15 mouse cellular contexts compared by ENCODE assay signal in the genomic region with DNA sequence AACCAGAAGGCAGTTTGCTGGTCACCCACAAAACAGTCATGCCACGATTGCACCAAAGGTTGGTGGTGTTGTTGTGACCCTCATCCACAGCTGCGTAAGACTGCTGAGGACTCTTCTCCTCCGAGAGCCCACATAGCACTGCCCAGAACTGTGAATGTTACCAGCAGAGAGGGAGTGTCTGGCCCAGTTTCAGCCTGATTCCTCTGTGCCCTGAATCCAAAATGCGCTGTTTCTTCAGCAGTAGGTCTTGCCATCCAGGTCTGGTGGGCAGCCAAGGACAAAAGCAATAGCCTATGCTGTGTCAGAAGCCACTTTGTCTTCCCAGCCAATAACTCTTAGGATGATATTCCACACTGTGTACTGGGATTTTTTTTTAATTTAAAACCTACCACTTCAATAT.
A peak's percentile ranks its signal among the peaks of the same experiment; 100 is the strongest.
DNase-seq lines count a peak whose midpoint lies in the region; ATAC-seq lines count a peak whose summit lies in the region.
"Had no signal": no experiment of that assay in that cellular context is flagged by ENCODE, and none has a peak within 500 bp of the region (broad histone marks: within the 10 kb centered on the region; RNA-seq: fewer than 3 reads in every experiment).

No protein-coding gene starts in this region.

- peak; percentile 29 for DNase-seq in adrenal gland, postnatal 10 days
- no peak for DNase-seq in adrenal gland, adult 18-20 months (ENCODE audit: low spot score in 2 of 2)
- no peak for DNase-seq in hindbrain, embryonic 10.5 days (ENCODE audit: low spot score)
- peak; percentile 21 for DNase-seq in right cerebral cortex, adult 18-20 months
- DNase-seq in right cerebral cortex, postnatal 25 days, result no peak
- DNase-seq: heart, adult 18-20 months; heart, postnatal 14 days; kidney, adult 9 months; thymus, postnatal 14 days had no signal

- no peaks in the 10 kb centered on the region for H3K36me3 ChIP-seq in hindbrain, embryonic 16.5 days (ENCODE audit: control insufficient read depth, insufficient read depth, low read length)
- H3K36me3 ChIP-seq in hindbrain, embryonic 10.5 days, result no peaks in the 10 kb centered on the region
- H3K36me3 ChIP-seq: embryonic facial prominence, embryonic 12.5 days; lung, embryonic 15.5 days had no signal

- no peak overlapping the region for H3K4me3 ChIP-seq in hindbrain, embryonic 16.5 days (ENCODE audit: low read length)
- no peak overlapping the region for H3K4me3 ChIP-seq in hindbrain, embryonic 10.5 days
- H3K4me3 ChIP-seq: embryonic facial prominence, embryonic 12.5 days; lung, embryonic 15.5 days; megakaryocyte, embryonic 14.5 days had no signal

- H3K9me3 ChIP-seq in hindbrain, embryonic 16.5 days (ENCODE audit: control insufficient read depth, low read length), result no peaks in the 10 kb centered on the region
- no peaks in the 10 kb centered on the region for H3K9me3 ChIP-seq in hindbrain, embryonic 10.5 days
- H3K9me3 ChIP-seq: embryonic facial prominence, embryonic 12.5 days; lung, embryonic 15.5 days; megakaryocyte, embryonic 14.5 days had no signal

- WGBS in hindbrain, embryonic 16.5 days, result 84% methylated on average over 4 of the region's 4 CpGs
- WGBS in hindbrain, embryonic 10.5 days, result 85% methylated on average over 4 of the region's 4 CpGs

- no peak overlapping the region for H3K27ac ChIP-seq in hindbrain, embryonic 16.5 days (ENCODE audit: low read depth, low read length)
- H3K27ac ChIP-seq in hindbrain, embryonic 10.5 days, result no peak overlapping the region
- H3K27ac ChIP-seq: embryonic facial prominence, embryonic 12.5 days; lung, embryonic 15.5 days had no signal

- H3K4me2 ChIP-seq in hindbrain, embryonic 16.5 days (ENCODE audit: low read length), result no peak overlapping the region
- H3K4me2 ChIP-seq: embryonic facial prominence, embryonic 12.5 days; lung, embryonic 15.5 days had no signal

- H3K4me1 ChIP-seq in hindbrain, embryonic 16.5 days (ENCODE audit: control insufficient read depth, insufficient read depth, low read depth, low read length), result no peaks in the 10 kb centered on the region
- H3K4me1 ChIP-seq in hindbrain, embryonic 10.5 days (replicated peaks), result no peaks in the 10 kb centered on the region
- H3K4me1 ChIP-seq: embryonic facial prominence, embryonic 12.5 days; lung, embryonic 15.5 days had no signal

- ATAC-seq in hindbrain, embryonic 16.5 days, result peak; percentile 68; the same call in 1 of the 2 replicates
- ATAC-seq in activated CD4-positive, CD25-positive, alpha-beta regulatory T cell, adult 4 months, result no peak
- ATAC-seq in megakaryocyte, adult 5-6 weeks (ENCODE audit: poor library complexity, severe bottlenecking), result no peak

- H3K27me3 ChIP-seq in hindbrain, embryonic 16.5 days (replicated peaks; ENCODE audit: control insufficient read depth, insufficient read depth, low read length), result no peaks in the 10 kb centered on the region
- H3K27me3 ChIP-seq in hindbrain, embryonic 10.5 days (ENCODE audit: insufficient read depth, poor library complexity, severe bottlenecking), result no peaks in the 10 kb centered on the region
- H3K27me3 ChIP-seq: embryonic facial prominence, embryonic 12.5 days; lung, embryonic 15.5 days; megakaryocyte, embryonic 14.5 days had no signal

- no peak overlapping the region for H3K9ac ChIP-seq in hindbrain, embryonic 16.5 days (ENCODE audit: low read depth, low read length)
- H3K9ac ChIP-seq: embryonic facial prominence, embryonic 12.5 days; lung, embryonic 15.5 days had no signal

Comparison
In these comparisons a context has a peak if more than half of its experiments do, and no peak if none do; other contexts are left out.
1. DNase-seq: peak in adrenal gland, postnatal 10 days (single experiment) and right cerebral cortex, adult 18-20 months (single experiment); none in adrenal gland, adult 18-20 months (0 of 2), hindbrain, embryonic 10.5 days (single experiment) and right cerebral cortex, postnatal 25 days (single experiment).